Mouse (Mus musculus) activated CD4-positive, CD25-positive, alpha-beta regulatory T cell, adult 4 months (primary cell): Measurements from ENCODE around the gene Psmc1. TPM values are rescaled to one million over a fixed set of nuclear protein-coding genes. Genes with fewer than 3 reads are reported as not detected.

ENCODE experiments used
- polyA plus RNA-seq, 2 experiments: library from polyadenylated mRNA; unstranded; fragments of 100-300 nt; shearing (Covaris generic); gene quantifications; one replicate each; pipeline ENCODE4 v1.2.1; 2017

Gene Psmc1
- polyA plus RNA-seq, 2 experiments from 2014 or later = 201 to 218 TPM

Other genes with a start within 250 kb of the Psmc1 start
- 1 to 10 TPM; 2.5 to 2.8 TPM for gene Efcab11, start 225.7 kb upstream of the Psmc1 start, polyA plus RNA-seq
- 10 to 100 TPM; 23.0 to 25.0 TPM for gene Tdp1, start 225.6 kb upstream of the Psmc1 start, polyA plus RNA-seq
- gene Kcnk13, start 145.7 kb upstream of the Psmc1 start, polyA plus RNA-seq = not detected
- 10 to 100 TPM; 13.0 to 15.3 TPM for gene Nrde2, start 49.5 kb downstream of the Psmc1 start, polyA plus RNA-seq
- 1,000 to 10,000 TPM; 1,514 to 2,306 TPM for gene Calm1, start 89.3 kb downstream of the Psmc1 start, polyA plus RNA-seq